Mouse (Mus musculus) embryonic facial prominence, embryonic 14.5 days (tissue): ENCODE results near the gene Ddx25. TPM values are rescaled to one million over a fixed set of nuclear protein-coding genes. Genes with fewer than 3 reads are reported as not detected.
A peak's percentile ranks its signal among the peaks of the same experiment; 100 is the strongest.

Source experiments
- ATAC-seq: fragments of 200-750 bp; cut with Nextera tagmentation; 2 replicates; pipeline ENCODE4 v1.8.0; 2017; ENCODE audit warnings: low read depth, moderate number of reproducible peaks, moderate TSS enrichment
- DNase-seq: peaks from one replicate; pipeline ENCODE4 v3.0.0-alpha.2; 2015; ENCODE audit warnings: low spot score
- H3K27ac ChIP-seq: fragments of 300-500 bp; sonication (generic); replicated peaks from 2 replicates; pipeline ENCODE4 v1.5.1; 2014; ENCODE audit warnings: low read depth, mild to moderate bottlenecking, low read length, moderate library complexity
- H3K27me3 ChIP-seq: fragments of 300-500 bp; sonication (generic); replicated peaks from 2 replicates; pipeline ENCODE4 v1.6.1; 2014; ENCODE audit warnings: low read length; ENCODE audit not compliant: control insufficient read depth, insufficient read depth
- H3K36me3 ChIP-seq: fragments of 300-500 bp; sonication (generic); 2 replicates; pipeline ENCODE4 v1.6.1; 2014; ENCODE audit warnings: low read length, mixed read lengths; ENCODE audit not compliant: control insufficient read depth, insufficient read depth
- H3K4me1 ChIP-seq: fragments of 300-500 bp; sonication (generic); 2 replicates; pipeline ENCODE4 v1.6.1; 2014; ENCODE audit warnings: antibody characterized with exemption, low read length; ENCODE audit not compliant: control insufficient read depth, insufficient read depth
- H3K4me2 ChIP-seq: fragments of 300-500 bp; sonication (generic); 2 replicates; pipeline ENCODE4 v1.6.1; 2014; ENCODE audit warnings: low read depth, mild to moderate bottlenecking, low read length, moderate library complexity, mixed read lengths
- H3K4me3 ChIP-seq: fragments of 300-500 bp; sonication (generic); 2 replicates; pipeline ENCODE4 v1.5.1; 2014; ENCODE audit warnings: low read depth, mild to moderate bottlenecking, low read length
- H3K9ac ChIP-seq: fragments of 300-500 bp; sonication (generic); 2 replicates; pipeline ENCODE4 v1.6.1; 2014; ENCODE audit warnings: low read depth, mild to moderate bottlenecking, low read length, moderate library complexity, mixed read lengths
- H3K9me3 ChIP-seq: fragments of 300-500 bp; sonication (generic); 2 replicates; pipeline ENCODE4 v1.6.1; 2016; ENCODE audit warnings: low read length; ENCODE audit not compliant: control insufficient read depth
- WGBS: fragments of 180-500 bp; shearing (Covaris S2); extraction: QIAGEN DNeasy Blood & Tissue Kit; methylation state at CpG from one replicate; pipeline ENCODE4 v1.1.7; 2014; 5-methylcytosine and 5-hydroxymethylcytosine counted together
- polyA plus RNA-seq: library from polyadenylated mRNA; unstranded; fragments of >200 nt; fragmentation: Nextera tagmentation; extraction: Ambion mirVana; gene quantifications from 2 replicates; pipeline ENCODE4 v1.2.1, GENCODE M21; 2014

Gene Ddx25
- polyA plus RNA-seq, 1 experiment from 2014 or later: 3.7 TPM

- Histone ChIP-seq H3K36me3 (peaks cover 63% of the 10 kb centered on the region), H3K4me1 (peaks cover 4% of the 10 kb centered on the region), H3K9ac (no peak overlapping the region), H3K27ac (0 out of 2 replicates have a peak overlapping the region, but pooled peaks have one; percentile 39), H3K4me3 (no peak overlapping the region), H3K27me3 (no peaks in the 10 kb centered on the region), H3K9me3 (no peaks in the 10 kb centered on the region), H3K4me2 (no peak overlapping the region)
- ATAC-seq: 0 out of 2 replicates have a peak, but pooled peaks have one; percentile 66
- DNase-seq: peak; percentile 74
- 30% methylated on average over 7 of the region's 7 CpGs for WGBS
These were observed 65.1 kb downstream of the Ddx25 start for GRCm38 (mm10) chr9:35493033-35493732.

GRCm38 (mm10) chr9:35491109-35491866, 67.0 kb downstream of the Ddx25 start:
- H3K27ac ChIP-seq: no peak overlapping the region; the same call in 1 of the 2 replicates
- WGBS: 68% methylated on average over 11 of the region's 11 CpGs
- no peaks in the 10 kb centered on the region for H3K9me3 ChIP-seq

GRCm38 (mm10) chr9:35488496-35488895, 69.8 kb downstream of the Ddx25 start:
- Histone ChIP-seq H3K27me3 (no peaks in the 10 kb centered on the region), H3K9me3 (no peaks in the 10 kb centered on the region), H3K4me1 (no peaks in the 10 kb centered on the region; the same call in 1 of the 2 replicates), H3K4me3 (no peak overlapping the region), H3K4me2 (no peak overlapping the region), H3K9ac (no peak overlapping the region), H3K36me3 (peaks cover 80% of the 10 kb centered on the region), H3K27ac (no peak overlapping the region)
- 76% methylated on average over 4 of the region's 4 CpGs for WGBS
- DNase-seq (peak; percentile 55), ATAC-seq (no peak)

More at GRCm38 (mm10) chr9:35491109-35491866, 67.0 kb downstream of the Ddx25 start:
- DNase-seq (no peak), ATAC-seq (no peak)
- no peak overlapping the region for H3K4me2 ChIP-seq
- no peak overlapping the region for H3K9ac ChIP-seq
- no peak overlapping the region for H3K4me3 ChIP-seq
- H3K4me1 ChIP-seq: no peaks in the 10 kb centered on the region; the same call in none of the 2 replicates
- peaks cover 74% of the 10 kb centered on the region for H3K36me3 ChIP-seq
- H3K27me3 ChIP-seq: no peaks in the 10 kb centered on the region

Other genes starting within 250 kb of the Ddx25 start
- 15.8 and 19.7 TPM in 2 replicates for gene Cdon, start 137.4 kb downstream of the Ddx25 start, polyA plus RNA-seq
- not detected in 2 replicates for gene Gm1113, start 40.3 kb downstream of the Ddx25 start, polyA plus RNA-seq
- 18.0 and 20.2 TPM in 2 replicates for gene Pus3, start 67 bp upstream of the Ddx25 start, polyA plus RNA-seq
- 0.24 and 0.61 TPM in 2 replicates for gene Pate2, start 11.8 kb upstream of the Ddx25 start, polyA plus RNA-seq
- 17.4 and 18.4 TPM in 2 replicates for gene Hyls1, start 11.9 kb upstream of the Ddx25 start, polyA plus RNA-seq
- gene Pate4, start 53.4 kb upstream of the Ddx25 start, polyA plus RNA-seq: not detected in 2 replicates
- gene Pate3, start 89.7 kb upstream of the Ddx25 start, polyA plus RNA-seq: 0.16 TPM in 1 of 2 replicates, not detected in the other
- gene Pate1, start 128.9 kb upstream of the Ddx25 start, polyA plus RNA-seq: not detected in 2 replicates
- not detected in 2 replicates for gene Gm17677, start 182.5 kb upstream of the Ddx25 start, polyA plus RNA-seq
- not detected in 2 replicates for gene Gm17727, start 219.6 kb upstream of the Ddx25 start, polyA plus RNA-seq
- gene Gm27235, start 231.6 kb upstream of the Ddx25 start, polyA plus RNA-seq: not detected in 2 replicates
- not detected in 2 replicates for gene D730048I06Rik, start 231.6 kb upstream of the Ddx25 start, polyA plus RNA-seq